Mouse (Mus musculus) CD4-positive naive resting alpha-beta T cell, adult 57 days (primary cell): ENCODE measurements around the gene Zfp398. TPM values are rescaled to one million over a fixed set of nuclear protein-coding genes. Genes with fewer than 3 reads are reported as not detected.

ENCODE experiments used
- total RNA-seq: library from RNA; stranded (reverse); gene quantifications from one replicate; pipeline ENCODE4 v1.2.4, GENCODE M21; 2023

Gene Zfp398
- total RNA-seq: 32.4 TPM

GRCm38 (mm10) chr6:47835482-47835983 lies at the start of gene Zfp398:
Gene Zfp398 (plus strand): TSS chr6:47835661.

GRCm38 (mm10) chr6:47813257-47813878 lies 22.1 kb upstream of the Zfp398 start, which contains the start of gene Pdia4:
Gene Pdia4 (minus strand): TSS chr6:47813430.

GRCm38 (mm10) chr6:47830104-47831078 lies 5.1 kb upstream of the Zfp398 start, which contains the start of gene Zfp786:
Gene Zfp786 (minus strand): TSS chr6:47830867.

GRCm38 (mm10) chr6:47877058-47877457 lies 41.6 kb downstream of the Zfp398 start, which contains the start of gene Zfp282:
Gene Zfp282 (plus strand): TSS chr6:47877204.

GRCm38 (mm10) chr6:47920447-47921340 lies 85.2 kb downstream of the Zfp398 start, which contains the start of gene Zfp212:
Gene Zfp212 (plus strand): TSS chr6:47920476.

Other genes with a start within 250 kb of the Zfp398 start
- 30.6 TPM for gene Ezh2, start 240.3 kb upstream of the Zfp398 start, total RNA-seq
- gene Pdia4, start 22.2 kb upstream of the Zfp398 start, total RNA-seq: 69.8 TPM
- gene Zfp786, start 4.8 kb upstream of the Zfp398 start, total RNA-seq: not detected
- 10.6 TPM for gene Zfp282, start 41.5 kb downstream of the Zfp398 start, total RNA-seq
- 67.8 TPM for gene Zfp212, start 84.8 kb downstream of the Zfp398 start, total RNA-seq
- gene Zfp956, start 117.7 kb downstream of the Zfp398 start, total RNA-seq: 21.3 TPM
- gene Zfp777, start 213.2 kb downstream of the Zfp398 start, total RNA-seq: 57.8 TPM